Mouse (Mus musculus): ENCODE measurements at regions not wholly inside any gene's neighbourhood (a gene's known extent, or its start where the extent isn't known, plus 50 kb on each side); places are given as distances from the start of the nearest gene placed in this dataset.
A peak's percentile ranks its signal among the peaks of the same experiment; 100 is the strongest.

- 43% methylated on average over 7 of the region's 7 CpGs for WGBS
- no peak for ATAC-seq
Observed at GRCm38 (mm10) chr14:100457870-100458726, 173.6 kb upstream of the Klf12 start.

GRCm38 (mm10) chr14:100446130-100446529 lies 161.7 kb upstream of the Klf12 start:
- no peak overlapping the region for H3K4me3 ChIP-seq (ENCODE audit: low read depth, low read length)
- no peaks in the 10 kb centered on the region for H3K36me3 ChIP-seq (ENCODE audit: control insufficient read depth, insufficient read depth)
- ATAC-seq: no peak
- no peak overlapping the region for H3K4me2 ChIP-seq (replicated peaks; ENCODE audit: low read depth)
- no peaks in the 10 kb centered on the region for H3K9me3 ChIP-seq (ENCODE audit: control insufficient read depth)
- no peak overlapping the region for H3K27ac ChIP-seq (ENCODE audit: low read depth, low read length)
- 97% methylated on average over 1 of the region's 1 CpGs for WGBS
- H3K9ac ChIP-seq (ENCODE audit: low read depth, low read length): no peak overlapping the region
- TF ChIP-seq CTCF (IDR thresholded peaks at IDR 0.05; ENCODE audit: low read depth): no peak
- no peaks in the 10 kb centered on the region for H3K27me3 ChIP-seq (replicated peaks; ENCODE audit: control insufficient read depth, insufficient read depth, low read length)
- H3K4me1 ChIP-seq (replicated peaks; ENCODE audit: control insufficient read depth, insufficient read depth, low read length): no peaks in the 10 kb centered on the region

More at GRCm38 (mm10) chr14:100457870-100458726, 173.6 kb upstream of the Klf12 start:
- H3K4me2 ChIP-seq (replicated peaks; ENCODE audit: low read depth): no peak overlapping the region
- no peak overlapping the region for H3K27ac ChIP-seq (ENCODE audit: low read depth, low read length)
- H3K27me3 ChIP-seq (replicated peaks; ENCODE audit: control insufficient read depth, insufficient read depth, low read length): no peaks in the 10 kb centered on the region
- H3K36me3 ChIP-seq (ENCODE audit: control insufficient read depth, insufficient read depth): no peaks in the 10 kb centered on the region
- peak; percentile 67 for TF ChIP-seq CTCF (IDR thresholded peaks at IDR 0.05; ENCODE audit: low read depth)
- no peak overlapping the region for H3K4me3 ChIP-seq (ENCODE audit: low read depth, low read length)
- H3K9ac ChIP-seq (ENCODE audit: low read depth, low read length): no peak overlapping the region
- H3K9me3 ChIP-seq (ENCODE audit: control insufficient read depth): no peaks in the 10 kb centered on the region
- H3K4me1 ChIP-seq (replicated peaks; ENCODE audit: control insufficient read depth, insufficient read depth, low read length): 0 out of 2 replicates have a peak, but pooled peaks cover 3% of the 10 kb centered on the region

- Histone ChIP-seq H3K36me3 (ENCODE audit: control insufficient read depth, insufficient read depth) (no peaks in the 10 kb centered on the region), H3K27me3 (replicated peaks; ENCODE audit: control insufficient read depth, insufficient read depth, low read length) (no peaks in the 10 kb centered on the region), H3K4me3 (ENCODE audit: low read depth, low read length) (no peak overlapping the region), H3K9me3 (ENCODE audit: control insufficient read depth) (no peaks in the 10 kb centered on the region), H3K9ac (ENCODE audit: low read depth, low read length) (no peak overlapping the region), H3K4me1 (replicated peaks; ENCODE audit: control insufficient read depth, insufficient read depth, low read length) (no peaks in the 10 kb centered on the region), H3K27ac (ENCODE audit: low read depth, low read length) (no peak overlapping the region), H3K4me2 (replicated peaks; ENCODE audit: low read depth) (no peak overlapping the region)
- WGBS: 67% methylated on average over 3 of the region's 3 CpGs
- TF ChIP-seq CTCF (IDR thresholded peaks at IDR 0.05; ENCODE audit: low read depth): no peak
- ATAC-seq: no peak
Observed at GRCm38 (mm10) chr14:100444848-100445247, 160.4 kb upstream of the Klf12 start.

DNA sequence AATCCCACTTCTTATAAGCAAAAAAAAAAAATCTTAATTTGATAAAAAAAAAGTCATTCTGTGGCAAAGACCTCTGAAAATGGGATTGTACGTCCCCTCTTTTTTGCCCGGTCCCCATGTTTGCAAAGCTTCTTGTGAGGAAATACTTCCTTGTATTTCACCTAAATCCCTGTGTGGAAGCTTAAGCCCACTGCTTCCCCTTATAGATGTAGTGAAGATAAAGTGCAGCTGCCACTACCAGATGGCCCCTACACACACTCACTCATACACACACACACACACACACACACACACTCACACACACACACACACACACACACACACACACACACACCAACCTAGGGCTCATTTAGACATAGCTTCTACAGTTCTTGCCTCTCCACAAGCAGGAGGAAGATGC lies 159.6 kb upstream of the Klf12 start:
- H3K27me3 ChIP-seq (replicated peaks; ENCODE audit: control insufficient read depth, insufficient read depth, low read length): no peaks in the 10 kb centered on the region

DNA sequence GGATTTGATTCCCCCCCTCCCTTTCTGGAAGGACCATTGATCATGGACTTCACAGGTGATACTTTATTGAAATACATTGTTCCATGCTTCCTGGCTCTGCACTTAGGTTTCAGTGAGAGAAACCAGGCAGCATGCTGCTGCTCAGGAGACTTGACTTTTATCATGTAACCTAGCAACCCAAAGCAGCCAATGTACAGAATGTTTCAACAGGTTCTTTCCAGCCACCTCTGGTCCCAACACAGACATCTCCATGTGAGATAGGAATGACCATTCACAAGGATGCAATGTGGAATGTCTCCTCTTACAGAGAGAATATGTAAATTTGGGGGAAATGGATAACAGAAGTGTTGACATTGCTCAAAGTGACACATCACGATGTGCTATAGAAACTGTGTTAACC lies 153.1 kb upstream of the Klf12 start:
- no peak for ATAC-seq

More for the DNA sequence above, 159.6 kb upstream of the Klf12 start:
- no peak for ATAC-seq
- TF ChIP-seq CTCF (IDR thresholded peaks at IDR 0.05; ENCODE audit: low read depth): no peak
- Histone ChIP-seq H3K9me3 (ENCODE audit: control insufficient read depth) (no peaks in the 10 kb centered on the region), H3K27ac (ENCODE audit: low read depth, low read length) (no peak overlapping the region), H3K4me3 (ENCODE audit: low read depth, low read length) (no peak overlapping the region), H3K9ac (ENCODE audit: low read depth, low read length) (no peak overlapping the region), H3K4me2 (replicated peaks; ENCODE audit: low read depth) (no peak overlapping the region), H3K36me3 (ENCODE audit: control insufficient read depth, insufficient read depth) (no peaks in the 10 kb centered on the region), H3K4me1 (replicated peaks; ENCODE audit: control insufficient read depth, insufficient read depth, low read length) (no peaks in the 10 kb centered on the region)
- 63% methylated on average over 2 of the region's 2 CpGs for WGBS

GRCm38 (mm10) chr14:100429662-100430061 lies 145.2 kb upstream of the Klf12 start:
- H3K4me1 ChIP-seq (replicated peaks; ENCODE audit: control insufficient read depth, insufficient read depth, low read length): no peaks in the 10 kb centered on the region
- no peak for TF ChIP-seq CTCF (IDR thresholded peaks at IDR 0.05; ENCODE audit: low read depth)
- H3K9ac ChIP-seq (ENCODE audit: low read depth, low read length): no peak overlapping the region
- H3K36me3 ChIP-seq (ENCODE audit: control insufficient read depth, insufficient read depth): no peaks in the 10 kb centered on the region
- no peaks in the 10 kb centered on the region for H3K27me3 ChIP-seq (replicated peaks; ENCODE audit: control insufficient read depth, insufficient read depth, low read length)
- no peak overlapping the region for H3K4me3 ChIP-seq (ENCODE audit: low read depth, low read length)
- H3K4me2 ChIP-seq (replicated peaks; ENCODE audit: low read depth): no peak overlapping the region
- H3K27ac ChIP-seq (ENCODE audit: low read depth, low read length): no peak overlapping the region
- H3K9me3 ChIP-seq (ENCODE audit: control insufficient read depth): no peaks in the 10 kb centered on the region
- ATAC-seq: no peak
- WGBS: 100% methylated on average over 4 of the region's 4 CpGs

More for the DNA sequence above, 153.1 kb upstream of the Klf12 start:
- no peak overlapping the region for H3K9ac ChIP-seq (ENCODE audit: low read depth, low read length)
- H3K36me3 ChIP-seq (ENCODE audit: control insufficient read depth, insufficient read depth): no peaks in the 10 kb centered on the region
- H3K9me3 ChIP-seq (ENCODE audit: control insufficient read depth): no peaks in the 10 kb centered on the region
- no peak for TF ChIP-seq CTCF (IDR thresholded peaks at IDR 0.05; ENCODE audit: low read depth)
- no peak overlapping the region for H3K4me3 ChIP-seq (ENCODE audit: low read depth, low read length)
- H3K4me1 ChIP-seq (replicated peaks; ENCODE audit: control insufficient read depth, insufficient read depth, low read length): no peaks in the 10 kb centered on the region
- no peak overlapping the region for H3K4me2 ChIP-seq (replicated peaks; ENCODE audit: low read depth)
- no peak overlapping the region for H3K27ac ChIP-seq (ENCODE audit: low read depth, low read length)
- 49% methylated on average over 1 of the region's 1 CpGs for WGBS
- no peaks in the 10 kb centered on the region for H3K27me3 ChIP-seq (replicated peaks; ENCODE audit: control insufficient read depth, insufficient read depth, low read length)
